Comparison of ENCODE assay signal across 24 mouse cellular contexts in genomic region chr9:121547431-121547830, GRCm38 (mm10). TPM values are rescaled to one million over a fixed set of nuclear protein-coding genes. Genes with fewer than 3 reads are reported as not detected.
DNase-seq lines count a peak whose midpoint lies in the region; ATAC-seq and TF ChIP-seq lines count a peak whose summit lies in the region.
"Had no signal": no experiment of that assay in that cellular context is flagged by ENCODE, and none has a peak within 500 bp of the region (broad histone marks: within the 10 kb centered on the region; RNA-seq: fewer than 3 reads in every experiment).

No protein-coding gene starts in this region.

- no peaks in the 10 kb centered on the region for H3K27me3 ChIP-seq in intestine, embryonic 14.5 days (replicated peaks; ENCODE audit: control insufficient read depth, insufficient read depth, low read length)
- no peaks in the 10 kb centered on the region for H3K27me3 ChIP-seq in intestine, embryonic 15.5 days (replicated peaks)
- no peaks in the 10 kb centered on the region for H3K27me3 ChIP-seq in intestine, postnatal 0 days (replicated peaks; ENCODE audit: control insufficient read depth, insufficient read depth, low read length)
- H3K27me3 ChIP-seq: embryonic facial prominence, embryonic 13.5 days; embryonic facial prominence, embryonic 15.5 days; forebrain, embryonic 13.5 days had no signal

- H3K9ac ChIP-seq in intestine, embryonic 14.5 days (ENCODE audit: low read length): no peak overlapping the region
- no peak overlapping the region for H3K9ac ChIP-seq in intestine, embryonic 15.5 days
- no peak overlapping the region for H3K9ac ChIP-seq in intestine, postnatal 0 days (ENCODE audit: low read depth, low read length)
- H3K9ac ChIP-seq: embryonic facial prominence, embryonic 13.5 days; embryonic facial prominence, embryonic 15.5 days; forebrain, embryonic 13.5 days had no signal

- H3K27ac ChIP-seq in intestine, embryonic 14.5 days (ENCODE audit: low read depth): no peak overlapping the region
- H3K27ac ChIP-seq in intestine, embryonic 15.5 days: 0 out of 2 replicates have a peak overlapping the region, but pooled peaks have one; percentile 2
- no peak overlapping the region for H3K27ac ChIP-seq in intestine, postnatal 0 days (ENCODE audit: low read depth, low read length)
- H3K27ac ChIP-seq: embryonic facial prominence, embryonic 13.5 days; embryonic facial prominence, embryonic 15.5 days; forebrain, embryonic 10.5 days; forebrain, embryonic 13.5 days had no signal

- TF ChIP-seq CTCF in intestine, postnatal 0 days (IDR thresholded peaks at IDR 0.05; ENCODE audit: low read depth): no peak

- no peak for DNase-seq in intestine, embryonic 14.5 days (ENCODE audit: low spot score)
- DNase-seq in layer of hippocampus, postnatal 10 days (ENCODE audit: low spot score in 2 of 2): no peak
- no peak for DNase-seq in frontal cortex, adult 2 months (ENCODE audit: extremely low spot score in 1 of 2, low spot score in 1 of 2)
- DNase-seq: adrenal gland, adult 2 months; adrenal gland, postnatal 10 days; adrenal gland, postnatal 25 days; cerebellum, adult 11 months; cerebellum, adult 18-20 months; cerebellum, adult 8-10 months; cerebellum, adult 9-11 months; cerebellum, postnatal 14 days; cerebellum, postnatal 36 days; embryo, embryonic 11 days had no signal

- 0 out of 2 replicates have a peak, but pooled peaks cover 3% of the 10 kb centered on the region for H3K4me1 ChIP-seq in intestine, embryonic 14.5 days (replicated peaks; ENCODE audit: control insufficient read depth, insufficient read depth, low read length)
- peaks cover 5% of the 10 kb centered on the region; the same call in 1 of the 2 replicates for H3K4me1 ChIP-seq in intestine, embryonic 15.5 days (replicated peaks)
- peaks cover 6% of the 10 kb centered on the region; the same call in 1 of the 2 replicates for H3K4me1 ChIP-seq in intestine, postnatal 0 days (replicated peaks; ENCODE audit: control insufficient read depth, insufficient read depth, low read length)
- H3K4me1 ChIP-seq: embryonic facial prominence, embryonic 15.5 days had no signal

- peak; percentile 81; the same call in 1 of the 2 replicates for ATAC-seq in intestine, embryonic 14.5 days (replicated peaks; ENCODE audit: low FRiP score, low TSS enrichment, low read depth)
- peak; percentile 91 for ATAC-seq in intestine, embryonic 15.5 days
- peak; percentile 86 for ATAC-seq in intestine, postnatal 0 days
- ATAC-seq: forebrain, embryonic 13.5 days; forebrain, embryonic 16.5 days had no signal

- WGBS in intestine, embryonic 14.5 days: 43% methylated on average over 4 of the region's 4 CpGs
- WGBS in intestine, embryonic 15.5 days: 33% methylated on average over 4 of the region's 4 CpGs
- WGBS in intestine, postnatal 0 days: 25% methylated on average over 4 of the region's 4 CpGs

- H3K4me2 ChIP-seq in intestine, embryonic 14.5 days (ENCODE audit: low read length): no peak overlapping the region
- no peak overlapping the region for H3K4me2 ChIP-seq in intestine, embryonic 15.5 days (replicated peaks)
- H3K4me2 ChIP-seq in intestine, postnatal 0 days (replicated peaks; ENCODE audit: low read depth): no peak overlapping the region
- H3K4me2 ChIP-seq: embryonic facial prominence, embryonic 13.5 days; embryonic facial prominence, embryonic 15.5 days; forebrain, embryonic 13.5 days had no signal

- no peaks in the 10 kb centered on the region for H3K9me3 ChIP-seq in intestine, embryonic 14.5 days (ENCODE audit: control insufficient read depth, low read length)
- H3K9me3 ChIP-seq in intestine, embryonic 15.5 days: no peaks in the 10 kb centered on the region
- H3K9me3 ChIP-seq in intestine, postnatal 0 days (ENCODE audit: control insufficient read depth): no peaks in the 10 kb centered on the region
- H3K9me3 ChIP-seq: embryonic facial prominence, embryonic 13.5 days; embryonic facial prominence, embryonic 15.5 days; forebrain, embryonic 10.5 days; forebrain, embryonic 13.5 days had no signal

- H3K4me3 ChIP-seq in intestine, embryonic 14.5 days (ENCODE audit: low read depth, low read length): no peak overlapping the region
- H3K4me3 ChIP-seq in intestine, embryonic 15.5 days (replicated peaks): no peak overlapping the region
- no peak overlapping the region for H3K4me3 ChIP-seq in intestine, postnatal 0 days (ENCODE audit: low read depth, low read length)
- H3K4me3 ChIP-seq: embryonic facial prominence, embryonic 13.5 days; embryonic facial prominence, embryonic 15.5 days; erythroblast, embryonic 14.5 days; forebrain, embryonic 10.5 days; forebrain, embryonic 13.5 days had no signal

- no peaks in the 10 kb centered on the region for H3K36me3 ChIP-seq in intestine, embryonic 14.5 days (ENCODE audit: control insufficient read depth, insufficient read depth, low read length)
- H3K36me3 ChIP-seq in intestine, embryonic 15.5 days: no peaks in the 10 kb centered on the region
- no peaks in the 10 kb centered on the region for H3K36me3 ChIP-seq in intestine, postnatal 0 days (ENCODE audit: control insufficient read depth, insufficient read depth)
- H3K36me3 ChIP-seq: embryonic facial prominence, embryonic 13.5 days; embryonic facial prominence, embryonic 15.5 days; forebrain, embryonic 10.5 days had no signal

RNA-seq across cellular contexts. Expression of gene Cck, which starts 51.9 kb away (rescaled TPM):
- 6.5 and 7.0 TPM in 2 replicates for polyA plus RNA-seq in intestine, embryonic 14.5 days (2014; fragmentation: Nextera tagmentation; extraction: Ambion mirVana)
- polyA plus RNA-seq in intestine, embryonic 15.5 days (2015; fragmentation: Nextera tagmentation; extraction: Ambion mirVana): 29.6 and 33.9 TPM in 2 replicates
- 88.5 and 92.1 TPM in 2 replicates for polyA plus RNA-seq in intestine, postnatal 0 days (2015; fragmentation: Nextera tagmentation; extraction: Ambion mirVana)
- 100 to 1,000 TPM; 453 to 489 TPM for total RNA-seq in layer of hippocampus, postnatal 10 days (2021)
- 1,294 and 1,474 TPM in 2 replicates for polyA plus RNA-seq in frontal cortex, adult 2 months (2012; rRNA removed)
- total RNA-seq: adrenal gland, postnatal 25 days; common myeloid progenitor, adult 5-6 weeks; ES-E14; MEL had no signal
- polyA plus RNA-seq: erythroblast, embryonic 14.5 days had no signal

Comparison
In these comparisons a context has a peak if more than half of its experiments do, and no peak if none do; other contexts are left out.
1. RNA of gene Cck, which starts 51.9 kb away (polyA plus RNA-seq): 1,294 to 1,474 TPM in frontal cortex, adult 2 months; 88.5 to 92.1 TPM in intestine, postnatal 0 days, 29.6 to 33.9 TPM in intestine, embryonic 15.5 days and 6.5 to 7.0 TPM in intestine, embryonic 14.5 days; every median in the first group is over 10 times any median in the second.
2. Peak in every context shown above with its lines, with median percentiles within 50 percentile points of each other: ATAC-seq.